Mouse (Mus musculus) thymus, postnatal 36 days (tissue): ENCODE data around the gene Gm11938.
"Not testable (repeated sequence)": the region's sequence is repeated elsewhere in the genome, so short reads cannot be mapped to it uniquely, and the experiment has no call there.

Source experiments
- DNase-seq, 2 experiments: peaks; one replicate each; pipeline ENCODE4 v3.0.0; 2022; ENCODE audit warnings: mixed read lengths in 2 of 2

Gene Gm11938

DNA sequence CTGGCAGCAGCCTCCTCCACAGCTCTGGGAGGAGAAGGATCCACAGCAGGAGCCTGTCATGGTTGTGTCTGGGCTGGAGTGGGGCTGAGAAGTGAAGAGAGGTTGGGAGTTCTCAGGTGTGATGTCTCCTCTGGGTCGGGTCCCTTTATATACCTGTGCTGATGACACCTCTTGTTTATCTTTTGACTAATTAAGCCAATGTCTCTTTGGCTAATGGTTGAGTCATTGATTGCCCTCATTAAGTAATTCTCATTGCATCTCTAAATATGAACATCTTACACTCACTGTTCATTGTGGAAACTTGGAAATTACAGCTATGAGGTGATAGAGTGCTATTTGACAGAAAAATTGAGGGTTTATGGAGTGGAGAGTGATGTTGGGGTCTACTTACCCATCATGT lies at the start of gene Gm11938:
Gene Gm11938, minus strand, starts transcription at position 101 of the 400 bp plus-strand sequence.
- not testable (repeated sequence) for DNase-seq

- no peak for DNase-seq
Measured at GRCm38 (mm10) chr11:99650136-99650535, 47.0 kb upstream of the Gm11938 start, which contains the start of gene Gm11555. Gene Gm11555 (minus strand): TSS chr11:99650236.

- no peak for DNase-seq
Measured at GRCm38 (mm10) chr11:99646444-99646843, 43.3 kb upstream of the Gm11938 start.

- DNase-seq = no peak
Measured at GRCm38 (mm10) chr11:99644351-99644750, 41.2 kb upstream of the Gm11938 start.

DNA sequence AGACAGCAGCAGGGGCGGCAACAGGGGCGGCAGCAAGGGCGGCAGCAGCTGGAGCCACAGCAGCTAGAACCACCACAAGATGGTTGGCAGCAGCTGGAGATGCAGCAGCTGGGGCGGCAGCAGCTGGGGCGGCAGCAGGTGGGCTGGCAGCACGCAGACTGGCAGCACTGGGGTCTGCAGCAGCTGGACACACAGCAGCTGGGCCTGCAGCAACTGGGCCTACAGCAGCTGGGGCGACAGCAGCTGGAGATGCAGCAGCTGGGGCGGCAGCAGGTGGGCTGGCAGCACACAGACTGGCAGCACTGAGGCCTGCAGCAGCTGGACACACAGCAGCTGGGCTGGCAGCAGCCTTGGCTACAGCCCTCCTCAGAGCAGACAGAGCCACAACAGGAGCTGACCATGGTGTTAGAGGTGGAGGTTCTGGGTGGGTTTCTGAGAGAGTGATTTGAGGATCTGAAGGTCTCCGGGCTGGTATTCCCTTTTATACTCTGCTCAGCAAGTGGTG lies 40.6 kb upstream of the Gm11938 start, which contains the start of gene Krtap4-7:
Gene Krtap4-7, minus strand, starts transcription at position 455 of the 505 bp plus-strand sequence.
- DNase-seq = not testable (repeated sequence)

DNA sequence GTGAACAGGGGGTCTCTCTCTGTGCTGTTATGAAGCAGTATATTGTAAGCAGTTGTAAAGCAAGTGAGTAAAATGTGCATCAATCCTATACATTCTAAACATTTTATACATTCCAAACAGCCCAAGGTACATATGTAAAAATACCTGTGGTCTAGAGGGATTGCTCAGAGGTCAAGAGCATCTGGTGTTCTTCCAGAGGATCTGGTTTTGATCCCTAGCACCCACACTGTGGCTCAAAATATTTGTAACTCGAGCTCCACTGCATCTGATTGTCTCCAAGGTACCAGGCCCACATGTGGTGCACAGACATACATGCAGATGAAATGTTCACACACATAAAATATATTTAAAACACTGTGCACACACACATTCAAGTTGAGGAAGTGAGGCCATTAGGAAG lies 37.8 kb upstream of the Gm11938 start:
- no peak for DNase-seq

- no peak for DNase-seq
Measured at GRCm38 (mm10) chr11:99637086-99637485, 34.0 kb upstream of the Gm11938 start.

DNA sequence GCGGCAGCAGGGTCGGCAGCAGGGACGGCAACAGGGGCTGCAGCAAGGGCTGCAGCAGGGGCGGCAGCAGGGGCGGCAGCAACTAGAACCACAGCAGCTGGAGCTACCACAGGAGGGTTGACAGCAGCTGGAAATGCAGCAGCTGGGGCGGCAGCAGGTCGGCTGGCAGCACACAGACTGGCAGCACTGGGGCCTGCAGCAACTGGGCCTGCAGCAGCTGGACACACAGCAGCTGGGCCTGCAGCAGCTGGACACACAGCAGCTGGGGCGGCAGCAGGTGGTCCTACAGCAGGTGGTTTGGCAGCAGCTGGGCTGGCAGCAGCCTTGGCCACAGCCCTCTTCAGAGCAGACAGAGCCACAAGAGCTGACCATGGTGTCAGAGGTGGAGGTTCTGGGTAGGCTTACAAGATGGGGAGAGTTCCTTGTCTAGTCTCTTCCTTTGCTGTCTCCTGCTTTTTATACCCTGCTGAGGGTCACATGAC lies 31.6 kb upstream of the Gm11938 start, which contains the start of gene Krtap4-2:
Gene Krtap4-2, minus strand, starts transcription at position 432 of the 482 bp plus-strand sequence.
- DNase-seq = no peak

GRCm38 (mm10) chr11:99633293-99633692 lies 30.2 kb upstream of the Gm11938 start:
- DNase-seq = no peak

- no peak for DNase-seq
Measured at GRCm38 (mm10) chr11:99630890-99631289, 27.8 kb upstream of the Gm11938 start.

- DNase-seq = no peak
Measured at GRCm38 (mm10) chr11:99628138-99628537, 25.0 kb upstream of the Gm11938 start, which contains the start of gene Krtap4-1. Gene Krtap4-1 (minus strand): TSS chr11:99628238.

DNA sequence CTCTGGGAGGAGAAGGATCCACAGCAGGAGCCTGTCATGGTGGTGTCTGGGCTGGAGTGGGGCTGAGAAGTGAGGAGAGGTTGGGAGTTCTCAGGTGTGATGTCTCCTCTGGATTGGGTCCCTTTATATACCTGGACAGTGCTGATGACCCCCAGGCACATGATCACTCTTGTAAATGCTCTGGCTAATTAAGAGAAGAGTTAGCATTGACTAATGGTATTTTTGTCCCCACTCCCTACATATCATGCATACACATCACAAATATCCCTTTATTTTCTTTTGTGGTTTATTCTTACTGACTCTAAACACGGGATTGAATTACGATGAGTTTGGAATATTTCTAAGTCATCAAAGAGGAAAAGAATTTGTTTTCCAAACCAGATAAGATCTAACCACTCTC lies 17.2 kb upstream of the Gm11938 start, which contains the start of gene Gm11562:
Gene Gm11562, minus strand, starts transcription at position 101 of the 400 bp plus-strand sequence.
- DNase-seq = no peak

DNA sequence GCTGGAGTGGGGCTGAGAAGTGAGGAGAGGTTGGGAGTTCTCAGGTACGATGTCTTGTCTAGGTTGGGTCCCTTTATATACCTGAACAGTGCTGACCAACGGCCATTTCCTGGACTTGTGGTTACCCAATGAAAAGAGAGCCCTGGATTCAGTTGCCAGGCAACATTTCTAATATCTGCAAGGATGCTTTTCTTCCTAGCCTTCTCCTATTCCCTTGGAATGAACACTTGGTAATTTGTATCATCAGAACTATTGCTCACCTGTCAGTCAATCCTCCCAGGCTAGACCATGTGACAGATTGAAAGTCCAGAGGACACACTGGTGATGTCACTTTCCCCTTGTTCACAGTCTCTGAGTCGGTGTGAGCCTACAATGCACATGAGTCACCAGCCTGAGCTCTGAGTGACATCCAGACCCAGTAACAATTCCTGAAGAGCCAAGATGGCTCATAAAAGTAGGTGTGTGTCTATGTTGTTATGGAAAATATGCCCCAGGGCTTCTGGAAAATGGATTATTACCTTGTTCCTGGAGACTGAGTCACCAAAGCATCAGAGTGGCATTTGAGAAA lies 11.8 kb upstream of the Gm11938 start, which contains the start of gene Krtap2-4:
Gene Krtap2-4, minus strand, starts transcription at position 51 of the 568 bp plus-strand sequence.
- no peak for DNase-seq

DNA sequence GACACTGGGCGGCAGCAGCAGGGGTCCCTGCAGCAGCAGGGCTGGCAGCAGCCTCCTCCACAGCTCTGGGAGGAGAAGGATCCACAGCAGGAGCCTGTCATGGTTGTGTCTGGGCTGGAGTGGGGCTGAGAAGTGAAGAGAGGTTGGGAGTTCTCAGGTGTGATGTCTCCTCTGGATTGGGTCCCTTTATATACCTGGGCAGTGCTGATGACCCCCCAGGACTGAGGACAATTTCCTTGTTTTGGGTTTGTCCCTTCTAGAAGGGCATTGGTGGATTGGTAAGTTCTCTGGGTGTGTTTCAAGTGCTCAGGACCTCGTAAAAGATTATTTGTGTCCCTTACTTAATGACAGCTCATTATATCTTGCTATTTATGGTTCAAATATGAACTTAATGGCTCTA lies 7.0 kb upstream of the Gm11938 start, which contains the start of gene Gm11937:
Gene Gm11937, minus strand, starts transcription at position 101 of the 400 bp plus-strand sequence.
- not testable (repeated sequence) for DNase-seq

GRCm38 (mm10) chr11:99609126-99609525 lies 6.0 kb upstream of the Gm11938 start:
- no peak for DNase-seq

DNA sequence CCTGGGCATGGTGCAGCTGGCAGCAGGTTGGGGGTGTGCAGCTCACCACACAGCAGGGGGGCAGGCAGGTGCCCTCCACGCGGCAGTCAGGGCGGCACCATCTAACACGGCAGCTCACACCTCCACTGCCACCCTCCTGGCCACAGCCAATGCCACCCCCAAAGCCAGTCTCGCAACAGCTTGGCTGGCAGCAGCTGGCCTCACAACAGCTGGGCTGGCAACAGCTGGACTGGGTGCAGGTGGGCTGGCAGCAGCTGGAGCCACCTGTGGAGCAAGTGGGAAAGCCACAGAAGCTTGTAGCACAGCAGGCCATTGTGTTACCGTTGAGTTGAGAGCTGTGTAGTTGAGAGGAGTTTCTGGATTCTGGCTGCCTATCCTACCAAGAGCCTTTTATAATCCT lies 5.4 kb downstream of the Gm11938 start, which contains the start of gene Krtap9-3:
Gene Krtap9-3, minus strand, starts transcription at position 364 of the 400 bp plus-strand sequence.
- not testable (repeated sequence) for DNase-seq

GRCm38 (mm10) chr11:99590981-99591380 lies 12.1 kb downstream of the Gm11938 start, which contains the start of gene Krtap1-3:
Gene Krtap1-3 (minus strand): TSS chr11:99591339.
- no peak for DNase-seq

GRCm38 (mm10) chr11:99585096-99585495 lies 18.0 kb downstream of the Gm11938 start:
- DNase-seq = no peak

DNA sequence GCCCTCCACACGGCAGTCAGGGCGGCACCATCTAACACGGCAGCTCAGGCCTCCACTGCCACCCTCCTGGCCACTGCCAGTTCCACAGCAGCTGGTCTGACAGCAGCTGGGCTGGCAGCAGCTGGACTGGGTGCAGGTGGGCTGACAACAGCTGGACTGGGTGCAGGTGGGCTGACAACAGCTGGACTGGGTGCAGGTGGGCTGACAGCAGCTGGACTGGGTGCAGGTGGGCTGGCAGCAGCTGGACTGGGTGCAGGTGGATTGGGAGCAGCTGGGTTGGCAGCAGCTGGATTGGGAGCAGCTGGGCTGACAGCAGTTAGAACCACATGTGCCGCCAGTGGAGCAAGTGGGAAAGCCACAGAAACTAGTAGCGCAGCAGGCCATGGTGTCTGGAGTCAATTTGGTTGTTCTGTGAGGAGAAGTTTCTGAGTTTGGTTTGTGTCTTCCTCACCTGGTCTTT lies 19.8 kb downstream of the Gm11938 start, which contains the start of gene Krtap1-4:
Gene Krtap1-4, minus strand, starts transcription at position 410 of the 460 bp plus-strand sequence.
- DNase-seq = no peak

- DNase-seq = no peak
Measured at GRCm38 (mm10) chr11:99581564-99581963, 21.5 kb downstream of the Gm11938 start.

GRCm38 (mm10) chr11:99581051-99581450 lies 22.1 kb downstream of the Gm11938 start:
- no peak for DNase-seq

- DNase-seq = no peak
Measured at GRCm38 (mm10) chr11:99580636-99581035, 22.5 kb downstream of the Gm11938 start, which contains the start of gene Krtap1-5. Gene Krtap1-5 (minus strand): TSS chr11:99581016.

- DNase-seq = peak; percentile 35 to 50
Measured at GRCm38 (mm10) chr11:99574106-99574505, 29.0 kb downstream of the Gm11938 start.
